Mouse (Mus musculus): Measurements from ENCODE around the gene Mllt11. TPM values are rescaled to one million over a fixed set of nuclear protein-coding genes. Genes with fewer than 3 reads are reported as not detected.

Gene Mllt11
- polyA plus RNA-seq, 1 experiment from 2014 or later: 149 TPM

DNA sequence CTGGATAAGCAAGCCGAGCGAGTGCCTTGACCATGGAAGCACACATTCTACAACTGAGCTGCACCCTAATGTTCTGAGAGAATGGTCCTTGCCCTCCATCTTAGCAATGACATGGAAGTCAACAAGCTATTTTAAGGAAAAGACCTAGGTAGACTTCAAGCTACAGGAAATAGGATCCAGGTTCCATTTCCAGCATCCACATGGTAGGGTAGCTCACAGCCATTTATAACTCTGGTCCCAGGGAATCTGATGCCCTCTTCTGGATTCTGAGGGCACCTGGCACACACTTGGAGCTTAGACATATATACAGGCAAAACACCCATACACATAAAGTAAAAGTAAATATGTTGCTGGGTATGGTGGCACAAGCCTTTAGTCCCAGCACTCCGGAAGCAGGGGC lies 34.1 kb upstream of the Mllt11 start:
- WGBS: 95% methylated on average over 3 of the region's 3 CpGs

DNA sequence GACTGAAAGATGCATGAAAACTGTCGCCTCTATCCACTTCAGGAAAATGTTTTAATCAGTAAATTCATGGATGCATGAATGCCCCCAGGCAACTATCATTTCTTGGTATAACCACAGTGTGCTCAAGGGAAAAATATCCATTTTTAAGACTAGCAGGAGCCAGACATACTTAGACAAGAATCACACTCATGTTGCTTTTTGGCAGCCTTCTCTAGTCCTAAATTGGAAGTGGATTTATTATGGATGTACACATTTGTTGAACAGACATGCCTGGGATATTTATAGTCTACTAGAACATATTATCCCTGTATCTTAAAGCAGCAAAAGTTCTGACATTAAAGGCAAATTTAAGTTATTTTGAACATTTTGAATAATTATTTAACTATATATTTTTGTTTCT lies 32.8 kb upstream of the Mllt11 start:
- Histone ChIP-seq H3K27me3 (replicated peaks) (no peaks in the 10 kb centered on the region), H3K4me3 (no peak overlapping the region), H3K36me3 (peaks cover 66% of the 10 kb centered on the region), H3K27ac (no peak overlapping the region), H3K4me1 (no peaks in the 10 kb centered on the region), H3K9ac (no peak overlapping the region), H3K4me2 (replicated peaks) (no peak overlapping the region), H3K9me3 (no peaks in the 10 kb centered on the region)
- ATAC-seq (ENCODE audit: low FRiP score, low read depth): no peak
- WGBS: 95% methylated on average over 1 of the region's 1 CpGs

More for the DNA sequence above, 34.1 kb upstream of the Mllt11 start:
- no peak overlapping the region for H3K9ac ChIP-seq
- no peaks in the 10 kb centered on the region for H3K27me3 ChIP-seq (replicated peaks)
- H3K4me3 ChIP-seq: no peak overlapping the region
- no peak overlapping the region for H3K4me2 ChIP-seq (replicated peaks)
- no peaks in the 10 kb centered on the region for H3K4me1 ChIP-seq
- H3K27ac ChIP-seq: no peak overlapping the region
- H3K36me3 ChIP-seq: peaks cover 57% of the 10 kb centered on the region
- ATAC-seq (ENCODE audit: low FRiP score, low read depth): no peak
- no peaks in the 10 kb centered on the region for H3K9me3 ChIP-seq

DNA sequence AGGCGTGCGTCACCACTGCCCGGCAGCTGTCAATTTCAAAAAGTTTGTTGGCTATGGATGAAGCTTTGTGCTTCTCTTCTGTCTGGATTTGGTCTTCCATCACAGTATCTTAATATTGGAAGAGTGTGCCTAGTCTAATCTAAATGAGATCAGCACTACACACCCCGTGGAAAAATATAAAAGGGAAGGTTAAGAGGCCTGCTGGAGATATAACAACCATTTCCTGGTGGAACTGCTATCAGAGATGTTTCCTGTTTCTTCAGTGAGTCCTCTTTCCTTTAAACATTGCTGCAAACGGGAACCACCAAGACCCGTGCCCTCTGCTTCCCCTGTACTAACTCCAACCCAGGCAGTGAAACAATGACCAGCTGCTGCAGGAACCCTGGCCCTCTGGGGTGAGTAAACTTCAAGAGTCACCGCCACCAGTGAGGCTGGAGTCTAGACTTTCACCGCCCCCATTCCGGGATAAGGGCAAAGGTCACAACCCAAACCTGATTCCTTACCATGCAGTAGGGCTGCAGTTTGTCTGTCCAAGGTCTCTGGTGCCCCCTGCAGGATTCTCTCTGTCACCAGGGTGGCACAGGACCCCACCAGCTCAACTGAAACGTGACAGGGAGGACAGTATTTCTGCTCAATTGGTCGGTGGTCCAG lies 31.2 kb upstream of the Mllt11 start:
- no peak for ATAC-seq (ENCODE audit: low FRiP score, low read depth)
- H3K27me3 ChIP-seq (replicated peaks): no peaks in the 10 kb centered on the region
- no peak overlapping the region for H3K27ac ChIP-seq
- H3K9me3 ChIP-seq: no peaks in the 10 kb centered on the region
- no peak overlapping the region for H3K9ac ChIP-seq
- H3K36me3 ChIP-seq: peaks cover 66% of the 10 kb centered on the region
- no peak overlapping the region for H3K4me3 ChIP-seq
- no peaks in the 10 kb centered on the region for H3K4me1 ChIP-seq
- WGBS: 50% methylated on average over 11 of the region's 11 CpGs
- no peak overlapping the region for H3K4me2 ChIP-seq (replicated peaks)

DNA sequence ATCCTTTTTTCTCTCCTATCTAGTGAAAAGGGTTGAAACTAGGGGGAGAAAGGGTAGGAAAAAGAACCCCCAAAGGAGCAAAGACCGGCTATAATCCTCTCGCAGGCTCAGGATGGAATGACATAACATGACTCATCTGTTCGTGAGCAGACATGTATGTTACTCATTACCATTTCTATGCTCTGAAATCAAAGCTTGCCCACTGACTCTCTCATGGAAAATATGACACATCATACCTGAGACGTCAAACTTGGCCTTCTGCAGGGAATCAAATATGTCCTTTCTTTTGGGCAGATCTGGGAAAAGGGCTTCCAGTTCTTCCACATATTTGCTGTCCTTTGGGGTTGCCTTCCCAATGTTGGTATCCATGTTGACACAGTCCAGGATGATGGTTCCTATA lies 30.0 kb upstream of the Mllt11 start:
- Histone ChIP-seq H3K9me3 (no peaks in the 10 kb centered on the region), H3K4me2 (replicated peaks) (no peak overlapping the region)
- WGBS: 94% methylated on average over 4 of the region's 4 CpGs

DNA sequence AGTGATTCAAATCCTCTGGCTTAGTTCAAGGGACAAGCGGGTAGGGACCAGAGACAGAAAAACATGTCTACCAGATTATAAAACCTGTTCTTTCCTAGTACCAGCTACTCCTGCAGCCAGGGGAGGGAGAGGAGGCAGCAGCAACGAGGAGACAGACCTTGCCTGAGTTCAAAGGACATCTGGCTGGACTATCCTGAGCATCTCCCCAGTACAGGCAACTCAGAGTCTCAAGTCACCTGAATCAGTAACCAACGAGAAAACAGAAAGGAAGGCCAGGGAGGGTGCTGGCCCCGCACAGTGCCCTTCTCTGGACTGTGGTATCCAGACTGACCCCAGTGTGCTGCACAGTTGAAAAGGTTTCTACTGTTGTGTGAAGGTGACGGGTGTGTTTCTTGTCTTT lies 25.0 kb upstream of the Mllt11 start:
- no peak for ATAC-seq (ENCODE audit: low FRiP score, low read depth)
- Histone ChIP-seq H3K9ac (no peak overlapping the region), H3K9me3 (no peaks in the 10 kb centered on the region), H3K27me3 (replicated peaks) (no peaks in the 10 kb centered on the region), H3K4me2 (replicated peaks) (no peak overlapping the region), H3K4me3 (no peak overlapping the region), H3K4me1 (no peaks in the 10 kb centered on the region), H3K36me3 (peaks cover 77% of the 10 kb centered on the region), H3K27ac (no peak overlapping the region)
- WGBS: 79% methylated on average over 5 of the region's 5 CpGs

More for the DNA sequence above, 30.0 kb upstream of the Mllt11 start:
- Histone ChIP-seq H3K4me3 (no peak overlapping the region), H3K36me3 (peaks cover 65% of the 10 kb centered on the region), H3K9ac (no peak overlapping the region), H3K27me3 (replicated peaks) (no peaks in the 10 kb centered on the region), H3K27ac (no peak overlapping the region), H3K4me1 (no peaks in the 10 kb centered on the region)
- ATAC-seq (ENCODE audit: low FRiP score, low read depth): no peak

DNA sequence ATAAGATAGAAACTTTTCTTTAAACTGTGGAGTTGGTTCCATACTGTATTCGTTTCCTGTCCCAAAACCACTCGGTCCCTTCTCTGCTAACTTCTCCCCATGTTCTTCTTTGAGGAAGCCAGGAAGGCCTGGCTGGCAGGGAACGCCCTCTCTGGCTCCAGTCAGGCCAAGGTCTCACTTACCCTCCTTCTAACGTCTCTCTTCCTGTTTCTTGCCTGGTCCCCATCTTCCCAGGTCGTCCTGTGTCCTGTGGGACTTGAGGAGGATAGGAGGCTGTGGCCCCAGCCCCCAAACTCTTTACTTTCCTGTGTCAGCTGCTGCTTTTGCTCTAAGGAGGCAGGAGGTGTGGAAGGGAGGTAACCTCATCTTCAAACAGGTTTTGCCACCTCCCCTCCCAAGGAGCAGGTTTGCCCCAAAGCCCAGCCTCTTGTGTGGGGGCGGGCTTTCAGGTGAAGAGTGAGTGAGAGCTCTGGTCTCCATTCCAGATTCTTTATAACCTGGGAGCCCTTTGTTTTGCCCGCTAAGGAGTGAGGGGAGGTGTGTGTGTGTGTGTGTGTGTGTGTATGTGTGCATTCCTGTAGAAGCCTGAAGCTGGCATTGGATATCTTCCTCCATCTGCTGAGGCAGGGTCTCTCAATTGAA lies 18.9 kb upstream of the Mllt11 start, which contains the start of gene Bnipl:
Gene Bnipl (minus strand): TSS at position 411 of the 642 bp plus-strand sequence.
- ATAC-seq (ENCODE audit: low FRiP score, low read depth): no peak
- no peaks in the 10 kb centered on the region for H3K4me1 ChIP-seq
- H3K27me3 ChIP-seq (replicated peaks): no peaks in the 10 kb centered on the region
- peaks cover 29% of the 10 kb centered on the region for H3K36me3 ChIP-seq
- H3K4me2 ChIP-seq (replicated peaks): no peak within 1 kb of the TSS
- H3K4me3 ChIP-seq: no peak within 1 kb of the TSS
- H3K9ac ChIP-seq: no peak within 1 kb of the TSS
- H3K27ac ChIP-seq: no peak within 1 kb of the TSS
- 53% methylated on average over 7 of the region's 7 CpGs for WGBS
- H3K9me3 ChIP-seq: no peaks in the 10 kb centered on the region

DNA sequence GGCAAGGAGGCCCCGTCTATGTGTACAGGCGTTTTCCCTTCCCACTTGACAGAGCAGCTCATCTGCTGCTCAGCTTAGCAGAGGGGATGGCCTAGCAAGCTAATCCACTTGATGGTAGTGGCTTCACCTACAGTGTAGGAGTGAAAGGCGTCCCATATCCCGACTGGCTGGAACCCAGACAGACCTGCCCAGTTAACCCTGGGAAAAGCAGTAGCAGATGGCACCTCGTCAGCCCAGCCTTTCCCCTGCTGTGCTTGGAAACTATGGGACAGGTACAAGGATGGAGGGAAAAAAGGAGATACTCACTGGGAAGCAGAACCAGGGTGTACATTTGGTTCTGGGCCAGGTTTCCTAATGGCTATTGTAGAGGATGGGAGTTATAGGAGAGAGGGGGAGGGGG lies 18.4 kb upstream of the Mllt11 start:
- no peak for ATAC-seq (ENCODE audit: low FRiP score, low read depth)
- no peak overlapping the region for H3K9ac ChIP-seq
- H3K36me3 ChIP-seq: peaks cover 27% of the 10 kb centered on the region
- H3K27me3 ChIP-seq (replicated peaks): no peaks in the 10 kb centered on the region
- H3K4me3 ChIP-seq: no peak overlapping the region
- H3K27ac ChIP-seq: no peak overlapping the region
- 90% methylated on average over 5 of the region's 5 CpGs for WGBS
- no peak overlapping the region for H3K4me2 ChIP-seq (replicated peaks)
- H3K4me1 ChIP-seq: no peaks in the 10 kb centered on the region
- no peaks in the 10 kb centered on the region for H3K9me3 ChIP-seq

DNA sequence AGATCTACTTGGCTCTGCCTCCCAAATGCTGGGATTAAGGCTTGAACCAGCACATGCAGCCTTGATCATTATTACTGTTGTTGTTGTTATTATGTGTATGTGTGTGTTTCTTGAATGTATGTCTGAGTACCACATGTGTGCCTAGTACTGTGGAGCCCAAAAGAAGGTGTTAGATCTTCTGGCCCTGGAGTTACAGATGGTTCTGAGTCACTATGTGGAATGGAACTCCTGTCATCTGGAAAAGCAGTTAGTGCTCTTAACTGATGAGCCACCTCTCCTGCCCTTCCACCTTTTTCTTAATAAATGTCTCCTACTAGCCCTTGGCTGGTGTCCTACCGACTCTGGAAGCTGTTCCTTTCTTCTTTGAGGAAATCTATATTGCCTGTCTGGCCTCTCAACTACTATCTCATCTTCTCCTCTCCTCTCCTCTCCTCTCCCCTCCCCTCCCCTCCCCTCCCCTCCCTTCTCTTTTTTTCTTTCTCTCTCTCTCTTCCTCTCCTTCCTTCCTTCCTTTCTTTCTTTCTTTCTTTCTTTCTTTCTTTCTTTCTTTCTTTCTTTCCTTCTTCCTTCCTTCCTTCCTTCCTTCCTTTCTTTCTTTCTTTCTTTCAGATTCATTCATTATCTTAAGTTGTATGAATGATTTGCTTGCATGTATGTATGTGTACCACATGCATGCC lies 15.8 kb upstream of the Mllt11 start:
- H3K27ac ChIP-seq: no peak overlapping the region
- H3K36me3 ChIP-seq: peaks cover 9% of the 10 kb centered on the region; the same call in 1 of the 2 replicates
- H3K9me3 ChIP-seq: no peaks in the 10 kb centered on the region
- no peak overlapping the region for H3K4me3 ChIP-seq
- no peak overlapping the region for H3K9ac ChIP-seq
- no peaks in the 10 kb centered on the region for H3K4me1 ChIP-seq
- H3K4me2 ChIP-seq (replicated peaks): no peak overlapping the region
- WGBS: 81% methylated on average over 1 of the region's 1 CpGs
- H3K27me3 ChIP-seq (replicated peaks): no peaks in the 10 kb centered on the region
- no peak for ATAC-seq (ENCODE audit: low FRiP score, low read depth)

DNA sequence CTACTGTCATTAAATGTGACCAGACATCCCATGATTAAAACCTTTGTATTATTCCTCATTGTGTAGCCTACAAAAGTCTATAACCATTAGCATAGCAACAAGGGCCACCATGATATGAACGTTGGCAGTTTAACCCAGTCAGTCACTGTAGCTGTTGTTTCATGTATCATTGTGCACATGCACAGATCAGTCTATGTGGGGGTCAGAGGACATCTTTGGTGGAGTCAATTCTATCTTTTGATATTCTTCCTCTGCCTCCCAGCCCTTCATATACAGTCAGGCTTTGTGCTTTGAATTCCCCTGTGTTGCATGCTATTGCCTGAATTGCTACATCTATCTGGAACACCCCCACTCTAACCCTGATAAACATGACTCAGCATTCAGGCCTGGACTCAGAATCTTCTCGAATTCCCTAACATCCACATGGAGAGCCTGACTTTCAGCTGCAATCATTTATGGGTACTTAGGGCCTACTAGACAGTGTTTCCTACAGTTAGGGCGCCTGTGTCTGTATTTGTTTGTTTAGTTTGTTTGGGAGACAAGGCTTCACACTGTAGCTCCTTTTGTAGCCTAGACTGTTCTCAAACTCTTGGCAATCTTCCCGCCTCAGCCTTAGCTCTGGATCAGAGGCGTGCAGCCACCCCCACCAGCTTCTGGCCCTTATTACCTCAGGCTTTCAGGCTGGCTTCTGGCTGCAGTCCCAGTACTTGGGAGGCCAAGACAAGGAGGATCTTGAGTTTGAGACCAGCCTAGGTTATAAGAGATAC lies 14.7 kb upstream of the Mllt11 start:
- no peaks in the 10 kb centered on the region for H3K4me1 ChIP-seq
- H3K27me3 ChIP-seq (replicated peaks): no peaks in the 10 kb centered on the region
- no peak overlapping the region for H3K9ac ChIP-seq
- WGBS: 88% methylated on average over 5 of the region's 5 CpGs
- ATAC-seq (ENCODE audit: low FRiP score, low read depth): no peak
- no peaks in the 10 kb centered on the region for H3K9me3 ChIP-seq
- no peak overlapping the region for H3K4me3 ChIP-seq
- H3K36me3 ChIP-seq: peaks cover 8% of the 10 kb centered on the region; the same call in 1 of the 2 replicates
- no peak overlapping the region for H3K4me2 ChIP-seq (replicated peaks)
- H3K27ac ChIP-seq: no peak overlapping the region

DNA sequence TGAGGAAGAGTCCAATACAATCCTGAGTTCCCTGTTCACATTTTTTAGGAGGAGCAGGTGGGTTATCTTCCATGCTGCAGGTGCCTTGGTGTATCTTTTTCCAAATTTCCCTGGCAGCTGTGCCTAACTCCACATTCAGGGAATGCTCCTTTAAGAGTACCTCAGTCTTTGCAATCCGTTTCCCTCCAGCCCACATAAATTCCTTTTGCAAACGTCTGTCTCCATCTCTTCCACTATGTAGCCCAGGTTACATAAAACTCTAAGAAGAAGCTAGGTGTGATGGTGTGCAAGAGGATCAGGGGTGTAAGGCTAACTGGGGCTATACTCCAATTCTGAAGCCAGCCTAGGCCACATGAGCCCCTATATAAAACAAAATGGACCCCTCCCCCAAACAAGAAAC lies 11.1 kb upstream of the Mllt11 start:
- no peak overlapping the region for H3K9ac ChIP-seq
- WGBS: 81% methylated on average over 2 of the region's 2 CpGs
- no peak for ATAC-seq (ENCODE audit: low FRiP score, low read depth)
- H3K36me3 ChIP-seq: peaks cover 16% of the 10 kb centered on the region; the same call in 1 of the 2 replicates
- H3K27ac ChIP-seq: no peak overlapping the region
- no peaks in the 10 kb centered on the region for H3K27me3 ChIP-seq (replicated peaks)
- no peaks in the 10 kb centered on the region for H3K4me1 ChIP-seq
- no peak overlapping the region for H3K4me2 ChIP-seq (replicated peaks)
- H3K4me3 ChIP-seq: no peak overlapping the region
- H3K9me3 ChIP-seq: no peaks in the 10 kb centered on the region

DNA sequence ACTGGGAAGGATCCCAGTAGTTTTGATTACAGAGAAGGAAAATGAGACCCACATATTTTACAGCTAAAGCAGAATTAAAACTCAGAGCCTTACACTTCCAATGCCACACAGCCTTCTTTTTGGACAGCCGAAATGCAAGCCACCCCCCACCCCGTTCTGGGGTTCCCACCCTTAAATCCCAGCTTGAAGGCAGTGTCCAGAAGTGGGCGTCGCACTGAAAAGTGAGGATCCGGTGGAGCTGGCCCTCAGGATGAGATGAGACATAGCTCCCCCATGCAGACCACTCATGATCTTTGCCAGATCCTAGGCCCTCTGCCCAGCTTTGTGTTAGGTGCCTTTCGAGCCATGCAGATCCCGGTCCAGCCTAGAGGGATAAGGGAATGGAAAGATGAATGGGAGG lies 9.5 kb upstream of the Mllt11 start, which contains the start of gene Gm128:
Gene Gm128 (minus strand): TSS at position 101 of the 400 bp plus-strand sequence.
- Histone ChIP-seq H3K9me3 (no peaks in the 10 kb centered on the region), H3K27ac (no peak within 1 kb of the TSS), H3K36me3 (peaks cover 26% of the 10 kb centered on the region), H3K4me3 (no peak within 1 kb of the TSS), H3K4me2 (replicated peaks) (no peak within 1 kb of the TSS; the same call in 1 of the 2 replicates), H3K4me1 (no peaks in the 10 kb centered on the region), H3K27me3 (replicated peaks) (no peaks in the 10 kb centered on the region), H3K9ac (no peak within 1 kb of the TSS)
- ATAC-seq (ENCODE audit: low FRiP score, low read depth): no peak
- 82% methylated on average over 7 of the region's 7 CpGs for WGBS

DNA sequence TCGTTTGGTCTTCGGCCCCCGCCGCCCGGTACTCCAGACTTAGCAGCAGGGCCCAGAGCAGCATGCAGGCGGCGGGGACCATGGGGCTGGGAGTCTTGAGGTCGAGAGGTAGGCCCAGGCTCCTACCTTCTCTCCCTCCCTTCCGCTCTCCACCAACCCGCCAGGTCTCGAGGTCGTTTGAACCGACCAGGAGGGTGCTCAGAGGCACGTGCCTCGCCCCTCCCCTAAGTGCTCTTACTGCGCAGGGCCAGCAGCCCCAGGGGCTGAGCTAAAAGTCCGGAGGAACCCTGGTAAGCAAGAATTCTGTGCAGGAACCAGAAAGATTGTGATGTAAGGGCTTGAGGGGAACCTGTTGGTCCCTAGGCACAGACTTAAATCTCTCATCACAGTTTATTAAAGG lies 8.9 kb upstream of the Mllt11 start:
- WGBS: 35% methylated on average over 17 of the region's 17 CpGs
- H3K36me3 ChIP-seq: peaks cover 32% of the 10 kb centered on the region

More for the DNA sequence above, 8.9 kb upstream of the Mllt11 start:
- Histone ChIP-seq H3K9ac (no peak overlapping the region), H3K27me3 (replicated peaks) (no peaks in the 10 kb centered on the region), H3K27ac (no peak overlapping the region), H3K4me1 (no peaks in the 10 kb centered on the region), H3K4me3 (no peak overlapping the region), H3K4me2 (replicated peaks) (no peak overlapping the region), H3K9me3 (no peaks in the 10 kb centered on the region)
- ATAC-seq (ENCODE audit: low FRiP score, low read depth): no peak
